Mouse (Mus musculus): ENCODE data around the gene Zgrf1.

The Zgrf1 gene

DNA sequence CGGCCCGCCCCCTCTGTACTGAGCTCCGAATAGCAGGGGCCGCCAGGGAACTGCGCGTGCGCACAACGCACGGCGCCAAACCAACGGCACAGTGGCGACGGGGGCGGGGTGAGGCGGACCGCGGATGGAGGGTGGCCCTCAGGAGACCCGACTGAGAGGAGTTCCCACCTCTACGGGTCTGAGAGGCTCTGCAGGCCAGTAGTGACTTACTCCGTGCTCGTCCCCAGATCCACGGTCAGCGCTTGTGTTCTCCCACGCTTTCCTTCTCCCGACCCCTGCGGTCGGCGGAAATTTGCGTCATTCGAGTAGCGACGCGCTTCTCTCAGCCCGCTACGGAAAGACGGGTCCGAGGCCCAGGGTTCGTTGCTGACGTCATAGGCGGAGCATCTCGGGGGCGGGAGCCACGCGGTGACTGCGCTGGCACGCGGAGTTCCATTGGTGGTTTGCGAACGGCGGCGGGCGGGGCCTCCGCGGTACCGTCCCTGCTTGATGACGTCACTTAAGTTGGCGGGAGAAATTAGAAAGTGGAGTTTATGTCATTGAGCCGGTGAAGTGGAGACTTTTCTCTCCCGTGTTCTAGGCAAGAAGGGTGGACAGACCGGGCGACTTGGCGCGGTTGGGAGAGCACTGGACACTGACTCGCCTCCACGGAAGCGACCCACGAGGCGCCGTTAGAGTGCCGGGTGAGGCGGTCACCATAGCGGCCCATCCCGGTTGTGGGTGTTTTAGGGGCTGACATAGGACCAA, at the start of gene Zgrf1, which contains the start of gene Larp7:
TSS of gene Zgrf1 (plus strand) at position 517 of the 747 bp plus-strand sequence.
TSS of gene Larp7 (minus strand) at position 377 of the 747 bp plus-strand sequence.
- DNase-seq (ENCODE audit: low read depth, low spot score): peak; percentile 100

DNA sequence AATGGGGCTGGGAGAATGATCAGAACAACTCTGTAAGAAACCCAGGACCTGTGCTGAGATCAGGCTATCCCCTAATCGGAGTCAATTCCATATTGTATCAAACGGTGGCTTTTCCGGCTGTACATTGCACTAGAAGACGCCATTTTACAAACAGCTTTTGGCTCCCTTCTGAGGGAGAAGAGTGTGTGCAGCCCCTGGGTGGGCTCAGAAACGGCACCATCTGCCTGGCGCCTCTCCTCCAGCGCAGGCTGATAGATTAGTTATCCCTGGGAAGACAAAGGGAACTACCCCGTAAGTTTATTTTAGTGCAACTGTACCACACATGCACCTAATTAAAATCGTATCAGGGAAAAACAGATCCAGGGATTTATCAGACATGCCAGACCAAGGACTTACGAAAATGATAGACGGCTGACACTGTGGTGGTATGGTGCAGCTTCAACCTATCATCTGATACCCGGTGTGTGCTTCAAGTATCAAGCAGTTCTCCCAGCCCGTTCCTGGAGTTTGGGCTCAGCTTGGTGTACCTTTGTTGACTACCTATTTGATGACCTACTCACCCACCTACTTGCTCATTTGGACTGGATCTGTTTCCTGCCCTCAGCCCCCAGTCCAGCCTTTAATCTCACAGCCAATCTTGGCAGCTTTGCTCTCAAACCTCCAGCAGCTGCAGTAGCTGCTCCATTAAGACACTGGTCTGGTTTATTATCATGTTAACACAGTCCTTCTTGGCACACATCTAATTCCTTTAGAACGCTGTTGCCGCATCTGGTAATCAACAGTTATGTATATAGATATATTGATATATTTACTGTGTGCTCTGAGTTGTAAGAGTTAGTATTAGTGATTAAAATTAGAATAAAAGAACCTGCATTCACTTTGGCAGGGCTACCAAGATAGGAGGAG, 45.2 kb upstream of the Zgrf1 start:
- DNase-seq (ENCODE audit: low read depth, low spot score): no peak

DNA sequence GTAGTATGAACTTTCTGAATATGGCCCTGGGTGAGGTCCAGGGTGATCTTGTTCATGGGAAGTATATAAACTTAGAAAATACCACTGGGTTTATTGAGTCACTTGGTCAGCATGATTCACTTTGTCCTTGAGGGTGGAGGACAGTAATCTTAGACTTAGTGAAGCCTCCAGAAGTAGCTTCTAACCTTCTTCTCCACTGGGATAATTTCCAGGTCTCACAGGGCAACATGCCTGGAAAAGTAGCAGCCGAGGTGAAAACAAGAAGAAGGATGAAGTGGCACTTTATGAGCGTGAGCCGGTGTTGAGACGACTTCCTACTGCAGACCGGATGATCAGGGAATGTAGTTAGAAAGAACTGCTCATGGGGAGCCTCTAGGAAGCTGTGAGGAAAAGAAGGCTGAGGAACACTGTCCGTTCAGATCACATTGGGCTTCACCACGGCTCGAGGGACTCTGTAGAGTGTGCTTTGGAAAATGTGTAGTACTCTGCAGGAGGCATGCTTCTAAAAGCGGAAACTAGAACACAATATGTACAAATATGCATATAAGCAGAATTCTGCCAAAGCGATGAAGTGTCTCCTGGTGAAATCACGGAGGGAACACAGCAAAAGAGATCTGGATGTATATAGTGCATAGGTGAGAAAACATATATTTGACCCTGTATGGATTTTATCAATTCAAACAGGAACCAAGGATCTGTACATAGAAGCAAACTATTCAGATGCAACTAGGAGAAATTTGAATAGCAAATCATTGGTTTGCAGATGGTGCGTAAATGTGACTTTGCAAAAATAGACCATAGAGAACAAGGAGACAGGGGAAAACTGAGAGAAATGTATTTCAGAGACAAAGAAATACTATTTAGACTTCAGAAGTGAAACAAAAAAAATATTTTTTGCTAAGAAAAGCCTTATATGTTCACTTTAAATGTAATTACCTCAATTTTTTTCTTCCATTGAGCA, 41.2 kb upstream of the Zgrf1 start:
- no peak for DNase-seq (ENCODE audit: low read depth, low spot score)

DNA sequence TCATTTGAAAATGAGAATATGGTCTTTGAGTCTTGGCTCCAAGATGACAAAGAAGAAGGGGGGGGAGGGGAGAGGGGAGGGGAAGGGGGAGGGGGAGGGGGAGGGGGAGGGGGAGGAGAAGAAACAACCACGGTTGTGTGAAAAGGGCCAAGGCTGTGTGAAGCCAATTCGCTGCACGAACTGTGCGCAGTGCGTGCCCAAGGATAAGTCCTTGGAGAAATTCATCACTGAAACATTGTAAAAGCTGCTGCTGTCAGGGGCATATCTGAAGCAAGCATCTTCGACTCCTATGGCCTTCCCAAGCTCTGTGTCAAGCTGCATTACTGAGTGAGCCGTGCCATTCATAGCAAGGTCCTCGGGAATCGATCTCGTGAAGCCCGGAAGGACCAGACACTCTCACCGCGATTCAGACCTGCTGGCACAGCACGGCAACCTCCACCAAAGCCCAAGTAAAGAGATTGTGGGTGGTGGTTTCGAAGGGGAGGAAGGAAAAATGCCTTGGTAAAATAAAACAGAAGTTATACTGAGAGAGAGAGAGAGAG, 40.4 kb upstream of the Zgrf1 start:
- DNase-seq (ENCODE audit: low read depth, low spot score): no peak

GRCm38 (mm10) chr3:127513699-127514098, 39.6 kb upstream of the Zgrf1 start:
- DNase-seq (ENCODE audit: low read depth, low spot score): no peak

DNA sequence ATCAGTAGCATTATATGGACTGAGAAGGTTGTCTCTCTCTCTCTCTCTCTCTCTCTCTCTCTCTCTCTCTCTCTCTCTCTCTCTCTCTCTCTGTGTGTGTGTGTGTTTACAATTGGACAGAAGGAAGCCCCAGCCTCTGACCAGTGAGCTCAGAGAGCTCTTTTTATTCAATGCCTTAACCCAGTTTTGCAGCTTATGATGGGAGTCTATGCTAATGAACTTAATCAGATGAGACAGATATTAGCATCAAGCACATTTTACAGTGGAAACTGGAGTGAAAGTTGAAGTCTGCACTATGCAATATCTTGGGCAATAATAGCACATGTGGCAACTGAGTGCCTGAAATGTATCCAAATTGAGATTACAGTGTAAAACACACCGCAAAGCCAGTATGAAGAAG, 38.0 kb upstream of the Zgrf1 start:
- no peak for DNase-seq (ENCODE audit: low read depth, low spot score)

- no peak for DNase-seq (ENCODE audit: low read depth, low spot score)
These were observed 33.0 kb upstream of the Zgrf1 start for GRCm38 (mm10) chr3:127520300-127520699.

GRCm38 (mm10) chr3:127521156-127521555, 32.1 kb upstream of the Zgrf1 start:
- DNase-seq (ENCODE audit: low read depth, low spot score): no peak

DNA sequence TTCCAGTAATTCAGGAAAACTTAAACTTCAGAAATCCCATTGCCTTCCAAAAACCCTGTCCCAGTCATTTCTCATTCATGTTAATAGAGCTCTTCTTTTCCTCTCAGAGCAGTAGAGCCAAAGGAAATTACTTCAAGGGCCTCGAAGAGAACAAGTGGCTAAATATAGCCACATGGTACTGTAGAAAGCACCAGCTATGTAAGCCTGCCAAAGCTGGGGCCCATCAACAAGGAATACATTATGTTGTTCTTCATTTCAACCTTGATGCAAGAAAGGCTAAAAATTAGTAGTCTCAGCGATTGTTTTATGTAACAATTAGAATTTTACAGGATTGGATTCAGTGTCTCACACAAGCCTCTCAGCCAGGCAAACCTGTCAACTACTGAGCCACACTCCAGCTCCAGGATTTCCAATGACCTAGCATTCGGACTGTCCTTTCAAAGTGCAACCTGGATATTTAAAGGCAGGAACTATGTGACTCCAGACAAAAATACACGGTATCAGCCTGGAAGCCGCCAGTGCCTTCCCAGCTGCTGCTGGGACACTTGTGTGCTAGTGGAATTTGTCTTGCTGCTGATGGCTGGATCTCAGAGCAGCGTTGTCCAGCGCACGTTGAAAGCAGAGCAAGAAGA, 28.0 kb upstream of the Zgrf1 start:
- no peak for DNase-seq (ENCODE audit: low read depth, low spot score)

DNA sequence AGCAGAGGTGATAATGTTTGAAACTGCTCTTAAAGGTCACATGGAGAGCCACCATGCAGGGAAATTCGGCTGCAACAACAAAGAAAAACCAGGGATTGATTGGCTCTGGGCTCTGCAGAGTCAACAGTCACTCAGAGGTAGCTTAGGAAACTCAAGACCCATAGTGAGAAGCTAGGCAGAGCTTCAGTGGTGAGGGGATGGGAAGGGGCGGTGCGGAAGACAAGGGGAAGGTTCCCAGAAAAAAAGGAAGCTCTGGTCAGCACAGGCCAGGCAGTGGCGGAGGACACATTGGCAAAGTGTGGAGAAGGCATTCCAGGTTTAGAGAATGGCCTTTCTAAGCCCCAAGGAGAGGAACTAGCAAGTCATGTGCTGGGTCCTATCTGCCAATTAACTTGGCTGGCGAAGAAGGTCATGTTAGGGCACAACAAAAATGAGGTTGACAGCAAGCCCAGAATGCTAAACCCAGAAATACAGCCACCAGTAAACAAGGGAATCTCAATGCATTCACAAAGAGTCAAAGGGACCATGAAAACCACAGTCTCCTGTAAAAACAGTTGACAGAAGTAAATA, 25.7 kb upstream of the Zgrf1 start:
- DNase-seq (ENCODE audit: low read depth, low spot score): no peak

DNA sequence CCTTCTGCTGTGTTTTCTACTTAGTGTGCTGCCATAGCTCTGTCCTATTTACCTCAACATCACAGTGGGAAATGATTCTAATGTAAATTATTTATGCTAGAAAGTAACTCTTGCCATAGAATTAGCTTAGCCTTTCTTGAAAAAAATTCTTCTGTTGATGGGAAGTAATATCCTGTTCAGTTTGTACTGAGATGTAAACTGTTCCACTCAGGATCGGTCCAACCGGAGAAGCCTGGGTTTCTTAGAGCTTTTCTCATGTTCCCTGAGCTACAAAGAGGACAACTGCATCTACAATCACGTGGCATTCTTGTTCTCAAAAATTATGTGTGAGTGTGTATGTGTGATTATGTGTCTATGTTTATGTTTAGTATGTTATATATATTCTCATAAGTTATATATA, 24.1 kb upstream of the Zgrf1 start:
- no peak for DNase-seq (ENCODE audit: low read depth, low spot score)

DNA sequence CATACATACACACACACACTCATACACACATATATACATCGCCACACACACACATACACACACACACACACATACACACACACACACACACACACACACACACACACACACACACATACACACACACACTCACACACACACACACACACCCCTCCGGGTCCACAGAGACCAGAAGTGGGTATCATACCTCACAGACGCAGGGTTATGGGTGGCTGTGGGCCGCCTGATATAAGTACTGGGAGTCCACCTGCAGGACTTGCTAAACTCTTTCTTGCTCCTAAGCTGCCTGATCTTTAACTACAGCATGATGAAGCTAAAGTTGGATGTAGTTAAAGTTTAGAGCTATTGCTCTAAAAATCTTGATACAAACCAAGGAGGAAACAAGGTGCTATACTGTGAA, 23.5 kb upstream of the Zgrf1 start:
- no peak for DNase-seq (ENCODE audit: low read depth, low spot score)

- DNase-seq (ENCODE audit: low read depth, low spot score): no peak
These were observed 23.0 kb upstream of the Zgrf1 start for GRCm38 (mm10) chr3:127530293-127530692.

DNA sequence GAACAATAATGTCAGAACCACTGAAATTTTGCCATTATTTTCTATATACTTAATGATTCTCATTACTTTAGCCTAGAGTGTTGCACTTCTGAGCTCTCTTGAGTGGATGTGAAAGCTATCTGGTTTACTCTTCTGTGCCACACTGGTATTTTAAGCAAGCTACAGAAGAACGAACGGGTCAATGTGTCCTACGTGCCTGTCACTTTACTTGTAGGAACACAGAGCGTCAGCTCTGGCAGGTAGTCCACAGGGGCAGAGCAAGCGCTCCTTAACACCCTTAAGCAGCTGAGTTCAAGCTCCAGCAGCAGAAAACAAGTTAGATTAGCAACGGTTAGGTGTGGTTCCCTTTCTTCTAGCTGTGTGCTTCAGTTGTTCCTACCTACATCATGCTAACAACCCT, 14.1 kb upstream of the Zgrf1 start:
- DNase-seq (ENCODE audit: low read depth, low spot score): no peak

DNA sequence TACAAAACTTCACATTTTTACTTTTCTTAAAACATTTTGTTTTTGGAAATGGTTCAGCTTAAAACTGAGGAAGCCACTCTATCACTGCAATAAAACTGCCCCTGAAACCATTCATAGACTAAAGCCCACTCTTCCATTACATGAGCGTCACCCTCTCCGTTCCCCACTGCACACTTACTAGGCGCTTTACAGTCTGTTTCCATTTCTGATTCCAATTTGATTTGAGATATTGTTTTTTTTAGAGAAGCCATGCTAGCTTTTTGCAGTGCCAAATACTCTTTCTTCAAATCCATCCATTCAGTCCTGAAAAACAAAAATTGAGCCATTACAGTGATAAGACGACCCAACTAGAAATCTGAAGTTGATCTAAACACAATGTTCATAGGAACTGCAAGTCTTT, 9.3 kb upstream of the Zgrf1 start:
- no peak for DNase-seq (ENCODE audit: low read depth, low spot score)

DNA sequence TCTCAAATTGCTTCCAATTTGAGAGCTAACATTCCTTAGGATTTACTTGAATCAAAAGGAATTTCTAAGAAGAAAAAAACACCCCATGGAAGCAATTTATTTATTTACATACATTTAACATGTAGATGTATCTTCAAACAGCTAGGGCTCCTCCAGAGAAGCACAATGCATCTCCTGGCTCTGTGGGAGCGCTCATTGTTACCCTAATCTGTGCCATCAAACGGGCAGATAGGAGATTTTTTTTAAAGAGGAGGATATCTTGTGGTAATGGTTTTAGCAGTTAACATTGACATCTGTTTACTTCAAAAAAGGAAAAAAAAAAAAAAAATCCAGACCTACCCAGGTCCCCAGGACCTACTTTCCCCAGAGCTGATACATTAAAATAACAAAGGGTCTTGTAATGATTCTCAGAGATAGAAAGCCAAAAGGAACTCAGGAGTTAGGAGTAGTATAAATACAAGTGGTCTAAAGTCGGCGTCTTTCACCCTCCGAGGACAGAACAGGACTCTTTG, 8.6 kb upstream of the Zgrf1 start:
- no peak for DNase-seq (ENCODE audit: low read depth, low spot score)

- DNase-seq (ENCODE audit: low read depth, low spot score): peak; percentile 55
These were observed 5.4 kb upstream of the Zgrf1 start for GRCm38 (mm10) chr3:127547882-127548281.

GRCm38 (mm10) chr3:127552434-127552972, 786 bp upstream of the Zgrf1 start:
- DNase-seq (ENCODE audit: low read depth, low spot score): no peak

DNA sequence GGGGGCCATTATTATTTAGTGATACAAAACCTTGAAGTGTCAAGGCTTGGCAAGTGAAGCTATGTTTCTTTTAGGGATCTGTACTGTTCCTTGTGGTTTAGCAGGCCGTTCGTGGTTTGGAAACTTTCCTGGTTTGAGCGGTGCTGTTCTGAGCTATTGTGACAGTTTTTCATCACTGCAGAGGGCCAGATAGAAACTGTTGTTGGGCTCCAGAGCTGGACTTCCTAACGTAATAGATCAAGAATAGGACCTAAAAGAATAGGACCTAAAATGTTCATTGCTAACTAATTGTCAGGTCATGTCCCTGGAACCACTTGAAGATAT, 393 bp downstream of the Zgrf1 start:
- DNase-seq (ENCODE audit: low read depth, low spot score): no peak

DNA sequence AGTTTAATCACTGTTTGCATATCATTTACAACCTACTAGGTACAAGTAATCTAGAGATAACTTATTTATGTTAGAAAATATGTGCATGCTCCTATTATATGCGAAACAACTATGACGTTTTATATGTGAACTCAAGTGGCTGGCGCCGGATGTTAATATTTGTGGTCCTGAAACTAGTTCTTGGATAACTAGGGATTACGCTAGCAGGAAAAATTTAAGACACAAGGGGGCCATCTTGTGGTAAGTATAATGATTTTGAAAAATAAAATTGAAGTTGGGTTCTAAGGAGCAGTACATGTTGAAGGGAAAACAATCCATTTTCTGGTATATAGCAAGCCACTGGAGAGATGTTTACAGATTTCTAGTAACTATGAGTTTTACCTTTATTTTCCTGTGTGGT, 1.4 kb downstream of the Zgrf1 start:
- DNase-seq (ENCODE audit: low read depth, low spot score): no peak

Measured in CD4-positive, CD25-positive, alpha-beta regulatory T cell, adult 2 months (primary cell).